Mouse (Mus musculus): ENCODE data around the gene Mad2l2.

GRCm38 (mm10) chr4:148087091-148087906, 42.9 kb upstream of the Mad2l2 start:
- no peak for TF ChIP-seq CTCF (IDR thresholded peaks at IDR 0.05; ENCODE audit: low read depth, low read length)
- TF ChIP-seq GATA1 (IDR thresholded peaks at IDR 0.05; ENCODE audit: borderline replicate concordance, low read length): no peak

Data from G1E (cell line).